Mouse (Mus musculus) splenic B cell, adult 2 months (primary cell): ENCODE data around the gene H2al1o.
"Not testable (repeated sequence)": the region's sequence is repeated elsewhere in the genome, so short reads cannot be mapped to it uniquely, and the experiment has no call there.

ENCODE experiments used
- DNase-seq: peaks from one replicate; pipeline ENCODE4 v3.0.0-alpha.2; 2011; ENCODE audit warnings: low read depth, low spot score
- H3K27me3 ChIP-seq: 2 replicates; pipeline ENCODE4 v1.6.1; 2012; ENCODE audit warnings: mild to moderate bottlenecking, low read length, moderate library complexity, mixed read lengths; ENCODE audit not compliant: control insufficient read depth, poor library complexity, insufficient read depth, severe bottlenecking
- H3K36me3 ChIP-seq: 2 replicates; pipeline ENCODE4 v1.6.1; 2012; ENCODE audit warnings: mild to moderate bottlenecking, low read length, moderate library complexity, mixed read lengths; ENCODE audit not compliant: control insufficient read depth, poor library complexity, insufficient read depth, severe bottlenecking

H2al1o gene

GRCm38 (mm10) chrX:9572309-9572708 lies at the start of gene H2al1o:
TSS of gene H2al1o (minus strand) at chrX:9572409.
- not testable (repeated sequence) for H3K27me3 ChIP-seq, DNase-seq, H3K36me3 ChIP-seq

- not testable (repeated sequence) for DNase-seq, H3K36me3 ChIP-seq, H3K27me3 ChIP-seq
Observed at GRCm38 (mm10) chrX:9598036-9598435, 25.8 kb upstream of the H2al1o start.

- DNase-seq: no peak
- Histone ChIP-seq H3K27me3 (no peaks in the 10 kb centered on the region), H3K36me3 (no peaks in the 10 kb centered on the region)
Observed at GRCm38 (mm10) chrX:9536881-9537280, 35.3 kb downstream of the H2al1o start.
